Mouse (Mus musculus) heart, postnatal 36 days (tissue): ENCODE data around the gene Cox5a. TPM values are rescaled to one million over a fixed set of nuclear protein-coding genes. Genes with fewer than 3 reads are reported as not detected.

Experiments
- DNase-seq, 2 experiments: peaks; one replicate each; pipeline ENCODE4 v3.0.0; 2021 to 2022
- intact Hi-C: fragments of 180-260 bp; cut with DNase I; formaldehyde crosslinking; loops from one replicate; pipeline ENCODE4 v1.15.1; 2025
- total RNA-seq, 2 experiments: library from RNA; stranded (reverse); gene quantifications; 2 replicates each; pipeline ENCODE4 v1.2.3; 2021

The Cox5a gene
- total RNA-seq = 1,000 to 10,000 TPM; 2,624 to 2,673 TPM

- intact Hi-C loops = loop anchor here (5.0 to 10.0 kb wide), 3 partner anchors 121 to 446 kb away; partner anchors contain the start of gene Sin3a
Observed at GRCm38 (mm10) chr9:57521056-57521911, at the start of gene Cox5a. Cox5a (plus strand) TSS chr9:57521274.

GRCm38 (mm10) chr9:57485774-57486173 is 35.3 kb upstream of the Cox5a start:
- intact Hi-C loops = loop anchor here (1.0 kb wide), 2 partner anchors 32 to 170 kb away; no protein-coding TSS in a partner anchor
- DNase-seq = peak; percentile 77 to 82

More at GRCm38 (mm10) chr9:57521056-57521911, at the start of gene Cox5a:
- DNase-seq = peak; percentile 97

GRCm38 (mm10) chr9:57487807-57488206 is 33.3 kb upstream of the Cox5a start:
- DNase-seq = no peak
- intact Hi-C loops = no loop called here

- DNase-seq = no peak
- intact Hi-C loops = no loop called here
Observed at GRCm38 (mm10) chr9:57493532-57493931, 27.5 kb upstream of the Cox5a start.

GRCm38 (mm10) chr9:57494970-57495369 is 26.1 kb upstream of the Cox5a start:
- intact Hi-C loops = no loop called here
- DNase-seq = no peak

GRCm38 (mm10) chr9:57497236-57497635 is 23.8 kb upstream of the Cox5a start:
- DNase-seq = no peak
- intact Hi-C loops = no loop called here

- DNase-seq = no peak
- intact Hi-C loops = no loop called here
Observed at GRCm38 (mm10) chr9:57498536-57498935, 22.5 kb upstream of the Cox5a start.

DNA sequence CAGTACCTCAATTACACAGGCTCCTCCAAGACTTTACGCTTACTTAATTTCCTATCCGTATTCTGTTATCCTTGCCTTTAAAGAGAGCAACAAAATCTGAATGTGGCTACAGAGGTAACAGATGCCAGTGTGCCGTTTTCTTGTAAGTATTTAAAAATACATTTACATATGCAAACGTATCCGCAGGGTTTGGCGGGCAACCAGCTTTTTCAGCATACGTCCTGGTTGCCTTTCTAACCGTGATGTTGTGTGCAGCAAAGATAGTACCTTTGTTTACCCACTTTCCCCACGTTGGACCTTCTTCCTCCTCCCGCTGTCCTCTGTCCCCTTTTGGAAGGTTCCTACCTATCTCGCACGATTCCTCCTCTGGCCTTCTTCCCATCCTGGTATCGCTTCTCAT is 19.6 kb upstream of the Cox5a start:
- DNase-seq = no peak
- intact Hi-C loops = no loop called here

- intact Hi-C loops = no loop called here
Observed at GRCm38 (mm10) chr9:57501861-57502260, 19.2 kb upstream of the Cox5a start.

DNA sequence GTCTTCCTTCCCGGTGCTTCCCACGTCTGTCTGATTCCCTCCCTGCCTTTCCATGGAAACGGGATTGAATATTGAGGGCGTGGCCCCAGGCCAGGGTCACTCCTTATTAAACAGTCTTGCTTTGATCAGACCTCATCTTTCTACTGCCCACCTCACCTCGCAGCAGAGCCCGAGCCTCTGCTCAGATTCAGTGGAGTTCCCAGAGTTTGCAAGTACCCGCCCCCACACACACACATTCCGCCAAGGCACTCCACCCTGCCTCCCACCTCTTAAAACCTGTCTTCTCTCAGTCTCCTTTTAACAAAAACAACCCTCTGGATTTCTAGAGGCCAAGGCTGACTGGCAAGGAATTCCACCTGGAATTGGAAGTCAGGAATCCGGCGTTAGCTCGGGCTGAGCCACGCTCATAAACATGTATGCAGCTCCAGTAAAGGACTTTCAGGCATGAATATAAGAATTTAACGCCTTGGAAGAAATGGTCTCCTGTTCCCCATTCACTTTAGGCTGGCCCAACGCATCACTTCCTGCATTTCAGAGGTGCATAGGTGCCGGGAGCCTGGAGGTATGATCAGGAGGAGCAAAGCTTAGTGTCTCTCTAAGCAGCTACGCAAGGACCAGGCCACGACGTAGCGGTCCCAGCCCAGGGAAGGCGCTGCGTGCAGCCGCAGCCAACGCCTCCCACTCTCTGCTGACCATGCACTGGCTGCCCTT is 18.0 kb upstream of the Cox5a start:
- peak in 1 of 2 experiments; percentile 33 for DNase-seq

More at GRCm38 (mm10) chr9:57501861-57502260, 19.2 kb upstream of the Cox5a start:
- no peak for DNase-seq

DNA sequence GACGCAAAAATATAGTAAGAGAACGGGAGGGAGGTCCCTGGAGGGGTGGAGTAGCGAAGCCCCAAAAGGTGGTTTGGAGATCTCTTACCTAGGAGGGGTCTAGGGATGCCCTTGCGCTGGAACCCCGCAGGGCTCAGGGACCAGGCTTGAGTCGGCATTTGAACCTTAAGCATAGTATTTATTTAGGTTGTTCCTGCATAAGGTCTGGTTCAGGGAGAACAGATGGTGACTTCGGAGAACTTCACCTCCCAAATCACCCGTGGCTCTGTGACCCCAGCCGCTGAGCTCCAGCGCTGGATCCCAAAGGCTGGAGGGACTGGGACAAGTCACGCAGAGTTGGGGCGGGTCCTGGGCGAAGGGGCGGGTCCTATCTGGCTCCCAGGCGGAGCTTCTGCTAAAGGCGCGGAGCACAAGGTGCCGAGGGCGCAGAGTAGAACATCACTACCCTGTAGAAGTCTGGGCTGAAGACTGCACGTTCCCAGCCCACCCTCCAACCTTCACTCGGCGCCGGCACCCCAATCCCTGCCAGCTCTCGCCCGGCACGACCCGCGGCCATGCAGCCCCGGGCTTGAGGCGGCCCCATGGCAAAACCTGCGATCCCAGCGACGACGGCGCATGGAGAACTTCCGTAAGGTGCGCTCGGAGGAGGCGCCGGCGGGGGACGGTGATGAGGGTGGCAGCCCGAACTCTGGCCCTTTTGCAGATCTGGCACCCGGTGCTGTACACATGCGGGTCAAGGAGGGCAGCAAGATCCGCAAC is 17.3 kb upstream of the Cox5a start, which contains the start of gene Rpp25:
TSS of gene Rpp25 (plus strand) at position 405 of the 759 bp plus-strand sequence.
- peak; percentile 70 for DNase-seq

More for the DNA sequence above, 18.0 kb upstream of the Cox5a start:
- intact Hi-C loops = no loop called here

DNA sequence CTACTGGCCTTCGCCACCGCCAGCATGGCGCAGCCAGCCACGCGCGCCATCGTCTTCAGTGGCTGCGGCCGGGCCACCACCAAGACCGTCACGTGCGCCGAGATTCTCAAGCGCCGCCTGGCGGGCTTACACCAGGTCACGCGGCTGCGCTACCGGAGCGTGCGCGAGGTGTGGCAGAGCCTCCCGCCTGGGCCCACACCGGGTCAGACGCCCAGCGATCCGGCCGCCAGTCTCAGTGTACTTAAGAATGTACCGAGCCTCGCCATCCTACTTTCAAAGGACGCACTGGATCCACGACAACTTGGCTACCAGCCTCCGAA is 16.7 kb upstream of the Cox5a start:
- intact Hi-C loops = no loop called here
- DNase-seq = peak; percentile 57 to 63

More for the DNA sequence above, 17.3 kb upstream of the Cox5a start, which contains the start of gene Rpp25:
- intact Hi-C loops = no loop called here

- intact Hi-C loops = no loop called here
- no peak for DNase-seq
Observed at GRCm38 (mm10) chr9:57504891-57505290, 16.2 kb upstream of the Cox5a start.

GRCm38 (mm10) chr9:57505700-57506099 is 15.4 kb upstream of the Cox5a start:
- peak; percentile 60 to 63 for DNase-seq
- intact Hi-C loops = no loop called here

- DNase-seq = no peak
- intact Hi-C loops = no loop called here
Observed at GRCm38 (mm10) chr9:57510577-57510976, 10.5 kb upstream of the Cox5a start.

GRCm38 (mm10) chr9:57517113-57517512 is 4.0 kb upstream of the Cox5a start:
- intact Hi-C loops = loop anchor here (1.0 to 5.0 kb wide), 3 partner anchors 32 to 310 kb away; no protein-coding TSS in a partner anchor
- DNase-seq = peak; percentile 68 to 78

DNA sequence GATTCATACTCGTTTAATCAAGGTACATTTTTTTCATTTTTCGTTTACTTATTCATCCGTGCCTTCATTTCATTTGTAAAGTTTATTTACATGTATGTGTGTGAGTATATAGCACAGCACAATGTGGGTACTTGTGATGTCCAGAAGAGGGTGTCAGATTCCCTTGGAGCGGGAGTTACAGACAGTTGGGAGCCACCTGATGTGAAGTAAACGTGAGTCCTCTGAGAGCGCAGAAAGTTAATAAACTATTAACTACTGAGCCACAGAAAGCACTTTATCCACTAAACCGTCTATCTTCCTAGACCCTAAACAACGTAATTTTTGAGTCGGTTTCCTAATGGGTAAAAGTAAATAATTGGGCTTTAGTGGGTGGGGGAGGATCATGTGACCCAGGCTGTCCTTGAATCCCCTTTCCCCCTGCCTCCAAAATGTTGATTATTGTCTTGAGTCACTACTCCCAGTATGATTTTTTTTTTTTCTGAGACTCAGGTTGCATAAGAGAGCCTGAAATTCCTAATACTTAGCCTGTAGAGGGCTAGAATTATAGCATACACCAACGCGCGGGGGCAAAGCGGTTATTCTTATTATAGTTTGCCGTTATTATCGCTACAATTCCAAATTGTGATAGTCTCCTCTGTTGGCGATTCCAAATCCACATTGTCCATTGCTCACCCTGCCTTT is 559 bp upstream of the Cox5a start:
- intact Hi-C loops = loop anchor here (5.0 to 10.0 kb wide), 3 partner anchors 122 to 446 kb away; partner anchors contain the start of gene Sin3a
- no peak for DNase-seq

DNA sequence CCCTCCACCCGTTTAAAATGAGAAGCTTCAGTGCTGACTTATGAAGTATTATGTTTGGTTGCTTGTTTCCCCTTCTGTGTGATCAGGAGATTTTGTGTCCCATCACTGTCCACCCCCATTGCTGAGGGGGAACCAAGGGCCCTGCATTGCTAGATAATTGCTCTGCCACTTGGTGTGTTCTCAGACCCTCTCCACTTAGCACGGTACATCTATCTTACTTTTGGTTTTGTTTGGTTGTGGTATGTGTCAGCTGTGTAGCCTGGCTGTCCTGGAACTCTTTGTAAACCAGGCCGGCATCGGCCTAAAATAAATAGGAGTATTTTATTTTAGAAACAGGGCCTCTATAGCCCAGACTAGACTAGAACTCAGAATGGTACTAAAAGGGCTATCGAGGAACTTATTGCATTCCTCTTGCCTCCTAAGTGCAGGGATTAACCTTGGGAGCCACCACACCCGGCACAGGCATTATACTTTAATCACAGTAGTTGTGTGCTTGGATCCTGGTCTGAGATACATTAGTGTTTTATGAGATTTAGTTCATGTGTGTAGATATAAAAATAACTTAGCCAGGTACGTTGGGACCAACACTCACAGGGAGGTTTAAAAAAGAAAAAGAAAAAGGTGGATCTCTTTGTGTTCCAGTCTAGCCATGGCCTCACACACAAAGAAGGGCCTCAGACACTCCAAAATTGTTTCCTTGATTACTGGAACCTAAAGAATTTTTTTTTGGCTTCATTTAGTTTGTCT is 1.2 kb downstream of the Cox5a start:
- DNase-seq = no peak
- intact Hi-C loops = loop anchor here (2.0 to 10.0 kb wide), 4 partner anchors 120 to 447 kb away; partner anchors contain the start of gene Sin3a

GRCm38 (mm10) chr9:57522861-57523246 is 1.8 kb downstream of the Cox5a start:
- DNase-seq = no peak
- intact Hi-C loops = loop anchor here (2.0 to 10.0 kb wide), 4 partner anchors 119 to 448 kb away; partner anchors contain the start of gene Sin3a
